Mouse (Mus musculus): ENCODE data around the gene Pik3r2.

The Pik3r2 gene

DNA sequence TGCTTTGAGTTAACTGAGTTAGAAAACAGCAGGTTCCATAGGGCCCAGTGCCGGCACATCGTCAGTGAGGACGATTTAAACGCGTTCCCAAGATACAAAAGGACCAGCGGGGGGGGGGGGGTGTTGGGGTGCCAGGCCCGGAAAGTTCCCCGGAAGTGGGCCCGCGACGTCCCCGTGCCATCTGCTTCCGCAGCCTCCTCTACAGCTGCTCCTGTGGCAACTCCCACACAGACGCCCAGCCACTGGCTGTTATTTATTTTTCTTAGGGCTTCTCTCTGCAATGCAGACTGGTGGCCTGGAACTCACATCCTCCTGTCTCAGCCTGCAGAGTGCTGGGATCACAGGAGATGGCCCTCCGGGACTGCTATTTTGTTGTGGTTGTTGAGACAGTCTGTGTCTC lies 24.6 kb upstream of the Pik3r2 start:
- in situ Hi-C loops (cut with MseI, MboI), result no loop called here

DNA sequence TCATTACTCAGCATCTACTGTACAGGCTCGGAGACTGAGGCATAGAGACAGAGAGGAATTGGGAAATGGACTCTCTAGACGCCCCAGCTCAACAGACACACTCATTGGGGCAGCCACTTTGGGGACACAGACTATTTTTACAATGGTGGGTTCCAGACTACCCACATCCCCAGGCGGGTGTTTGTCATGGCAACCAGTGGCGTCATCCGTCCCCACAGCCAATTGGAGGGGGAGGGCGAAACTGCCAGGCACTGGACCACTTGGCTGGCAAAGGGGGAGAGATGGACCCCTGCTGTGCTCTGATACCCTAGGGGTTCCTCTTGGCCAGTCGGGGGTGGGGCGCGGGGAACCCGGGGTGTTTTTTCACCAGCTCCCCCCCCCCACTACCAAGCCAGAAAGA lies 24.1 kb upstream of the Pik3r2 start:
- in situ Hi-C loops (cut with MseI, MboI), result no loop called here

DNA sequence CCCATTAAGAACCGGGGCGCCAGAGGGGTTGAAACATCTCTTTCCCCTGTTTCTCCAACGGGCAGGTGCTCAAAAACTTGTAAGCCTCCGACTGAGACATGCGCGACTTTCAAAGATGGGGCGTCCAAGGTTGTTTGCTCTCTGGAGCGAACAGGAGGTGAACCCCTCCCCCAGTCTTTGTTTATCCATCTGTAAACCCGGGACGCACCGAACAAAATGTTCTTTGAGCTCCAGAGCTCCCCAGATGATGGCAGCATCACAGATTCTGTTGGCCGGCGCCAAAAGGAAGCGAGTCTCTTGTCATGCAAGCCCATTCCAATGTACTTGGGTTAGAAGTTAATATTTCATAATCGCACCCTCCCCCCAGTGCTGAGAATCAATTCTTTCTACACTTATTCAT lies 21.8 kb upstream of the Pik3r2 start:
- in situ Hi-C loops (cut with MseI, MboI), result no loop called here

- in situ Hi-C loops (cut with MseI, MboI), result no loop called here
Measured at GRCm38 (mm10) chr8:70797081-70798070, 20.9 kb upstream of the Pik3r2 start.

GRCm38 (mm10) chr8:70796403-70797080 lies 20.0 kb upstream of the Pik3r2 start:
- in situ Hi-C loops (cut with MseI, MboI), result no loop called here

- in situ Hi-C loops (cut with MseI, MboI), result no loop called here
Measured at GRCm38 (mm10) chr8:70795370-70795769, 18.9 kb upstream of the Pik3r2 start.

- in situ Hi-C loops (cut with MseI, MboI), result no loop called here
Measured at GRCm38 (mm10) chr8:70794215-70794614, 17.7 kb upstream of the Pik3r2 start.

GRCm38 (mm10) chr8:70792700-70793099 lies 16.2 kb upstream of the Pik3r2 start:
- in situ Hi-C loops (cut with MseI, MboI), result no loop called here

DNA sequence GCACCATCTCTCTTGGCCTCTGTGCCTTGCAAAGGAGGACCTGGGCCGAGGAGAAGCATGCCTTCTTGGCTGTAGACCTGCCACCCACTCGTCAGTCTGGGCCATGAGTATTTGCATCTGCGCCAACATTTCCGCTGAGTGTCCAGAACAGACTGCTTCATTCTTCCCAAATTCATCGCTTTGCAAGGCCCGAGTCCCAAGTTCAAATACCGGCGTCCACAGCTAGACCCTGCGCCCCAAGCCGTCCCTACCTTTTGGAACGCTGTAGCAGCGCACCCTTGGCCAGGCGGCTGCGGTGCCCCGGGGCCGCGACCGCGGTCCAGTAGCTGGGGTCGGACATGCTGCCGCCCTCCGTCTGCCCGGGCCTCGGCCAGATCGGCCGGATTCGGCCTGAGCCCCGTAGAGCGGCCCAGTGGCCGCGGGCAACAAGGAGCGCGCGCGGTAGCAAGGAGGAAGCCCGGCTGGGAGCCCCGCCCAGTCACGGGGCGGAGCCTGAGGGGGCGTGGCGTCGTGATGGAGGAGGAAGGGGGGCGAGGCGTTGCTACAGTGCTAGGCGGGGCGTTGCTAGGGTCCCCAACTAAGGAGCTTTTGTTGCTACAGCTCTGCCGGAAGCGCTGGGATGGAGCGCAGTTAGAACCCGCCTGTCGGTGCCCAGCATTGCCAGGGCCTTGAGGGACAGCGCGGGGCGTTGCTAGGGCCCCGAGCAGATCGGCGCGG lies 15.6 kb upstream of the Pik3r2 start:
- in situ Hi-C loops (cut with MseI, MboI), result no loop called here

- in situ Hi-C loops (cut with MseI, MboI), result no loop called here
Measured at GRCm38 (mm10) chr8:70791294-70791701, 14.8 kb upstream of the Pik3r2 start.

DNA sequence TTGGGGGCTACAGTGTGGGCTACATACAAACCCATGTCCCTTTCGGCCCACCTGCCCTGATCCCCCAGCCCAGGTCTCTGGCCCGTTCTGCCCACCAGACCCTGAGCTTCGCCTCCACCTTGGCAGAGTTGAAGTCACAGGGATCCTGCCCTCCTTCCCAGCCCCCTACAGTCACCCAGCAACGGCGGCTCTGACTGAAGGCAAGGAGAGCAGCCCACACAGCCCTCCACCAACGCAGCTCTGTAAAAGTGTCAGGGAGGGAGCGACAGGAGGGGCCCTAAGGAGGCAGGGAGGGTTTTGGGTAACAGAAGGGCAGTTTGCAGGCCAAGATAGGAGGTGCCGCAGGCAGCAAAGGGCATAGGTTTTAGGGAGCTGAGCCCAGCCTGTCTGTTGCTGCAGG lies 14.3 kb upstream of the Pik3r2 start:
- in situ Hi-C loops (cut with MseI, MboI), result no loop called here

GRCm38 (mm10) chr8:70789046-70789445 lies 12.5 kb upstream of the Pik3r2 start:
- in situ Hi-C loops (cut with MseI, MboI), result no loop called here

- in situ Hi-C loops (cut with MseI, MboI), result no loop called here
Measured at GRCm38 (mm10) chr8:70787941-70788667, 11.6 kb upstream of the Pik3r2 start.

DNA sequence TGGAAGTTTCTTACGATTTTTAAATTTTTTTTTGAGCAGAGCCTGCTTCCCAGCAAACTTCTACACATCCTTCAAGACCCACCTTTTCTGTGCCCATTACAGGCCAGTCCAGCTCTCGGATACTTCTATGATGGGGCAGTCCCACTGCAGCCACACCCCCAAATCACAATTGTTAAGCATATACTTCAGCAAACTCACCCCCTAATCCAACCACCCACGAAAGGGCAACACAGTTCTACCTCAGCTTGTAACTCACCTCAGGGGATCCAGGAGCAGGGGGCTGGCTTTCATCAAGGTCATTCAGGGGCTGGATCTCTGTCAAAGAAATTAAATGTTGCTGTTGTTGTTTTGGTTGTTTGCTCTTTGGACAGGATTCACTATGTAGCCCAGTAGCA lies 10.5 kb upstream of the Pik3r2 start:
- in situ Hi-C loops (cut with MseI, MboI), result no loop called here

- in situ Hi-C loops (cut with MseI, MboI), result no loop called here
Measured at GRCm38 (mm10) chr8:70786291-70787050, 10.0 kb upstream of the Pik3r2 start.

DNA sequence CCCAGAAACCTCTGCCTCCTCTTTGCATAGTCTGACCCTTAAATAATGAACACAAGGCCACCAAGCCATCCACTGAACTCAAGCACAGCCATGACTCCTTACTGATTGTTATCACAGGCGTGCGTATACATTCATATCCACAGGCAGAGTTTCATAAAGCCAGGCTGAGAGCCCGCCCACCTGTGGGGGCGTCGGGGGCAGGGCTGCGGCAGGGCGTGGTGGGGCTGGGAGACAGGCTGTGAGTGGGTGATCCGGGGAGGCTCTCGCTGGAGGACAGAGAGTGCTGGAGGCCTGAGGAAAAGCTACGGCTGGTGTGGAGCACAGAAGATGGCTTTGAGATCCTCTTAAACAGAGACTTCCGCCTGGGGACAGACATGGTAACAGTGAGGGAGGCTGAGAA lies 3.6 kb upstream of the Pik3r2 start:
- in situ Hi-C loops (cut with MseI, MboI), result no loop called here

GRCm38 (mm10) chr8:70775851-70776495 lies 540 bp downstream of the Pik3r2 start:
- in situ Hi-C loops (cut with MseI, MboI), result no loop called here

GRCm38 (mm10) chr8:70775227-70775626 lies 1.3 kb downstream of the Pik3r2 start:
- in situ Hi-C loops (cut with MseI, MboI), result no loop called here

- in situ Hi-C loops (cut with MseI, MboI), result no loop called here
Measured at GRCm38 (mm10) chr8:70774740-70775139, 1.8 kb downstream of the Pik3r2 start.

DNA sequence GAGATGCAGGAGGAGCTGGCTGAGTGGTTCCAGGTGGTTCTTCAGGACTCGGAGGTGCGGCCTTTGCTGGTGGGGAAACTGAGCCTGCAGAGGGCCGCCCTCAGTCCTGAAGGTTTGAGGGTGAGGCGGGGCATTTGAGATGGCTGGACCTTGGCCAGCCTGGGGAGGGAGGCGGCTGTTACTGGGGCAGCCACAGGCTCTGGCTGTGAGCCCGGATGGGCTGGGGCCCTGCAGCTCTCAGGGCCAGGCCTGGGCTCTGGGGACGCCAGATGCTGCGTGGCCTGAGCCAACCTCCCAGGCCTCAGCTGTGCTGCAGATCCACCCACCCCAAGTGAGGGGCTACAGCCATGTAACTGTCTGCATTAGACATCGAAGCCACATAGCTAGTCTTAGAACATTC lies 2.7 kb downstream of the Pik3r2 start:
- in situ Hi-C loops (cut with MseI, MboI), result no loop called here

All from mouse trophoblast stem cell (cell line).